Mouse (Mus musculus) neural tube, embryonic 10.5 days (tissue): ENCODE measurements at regions not wholly inside any gene's neighbourhood (a gene's known extent, or its start where the extent isn't known, plus 50 kb on each side); places are given as distances from the start of the nearest gene placed in this dataset.

Experiments used
- DNase-seq: peaks from one replicate; pipeline ENCODE4 v3.0.0-alpha.2; 2017; ENCODE audit warnings: low spot score; ENCODE audit errors: extremely low spot score

DNA sequence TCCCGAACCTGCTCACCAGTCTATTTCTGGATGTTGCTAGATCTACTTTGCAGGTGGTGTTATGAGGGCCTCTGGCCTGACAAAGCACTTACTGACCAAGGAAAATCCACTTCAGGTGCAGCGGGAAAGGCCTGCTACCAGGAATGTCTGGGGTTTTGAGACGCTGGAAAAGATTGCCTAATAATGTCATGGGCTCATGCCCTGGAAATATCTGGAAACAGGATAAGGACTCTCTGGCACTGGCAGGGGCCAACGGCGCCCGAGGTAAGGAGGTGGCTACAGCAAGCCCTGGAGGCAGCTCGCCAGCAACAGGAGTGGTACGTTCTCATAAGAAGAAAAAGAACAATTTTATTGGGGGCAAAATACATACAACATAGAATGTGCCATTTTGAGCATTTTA is 94.7 kb downstream of the Zfp36l1 start:
- no peak for DNase-seq

- DNase-seq: no peak
These were observed 95.4 kb downstream of the Zfp36l1 start for GRCm38 (mm10) chr12:80017376-80017929.

DNA sequence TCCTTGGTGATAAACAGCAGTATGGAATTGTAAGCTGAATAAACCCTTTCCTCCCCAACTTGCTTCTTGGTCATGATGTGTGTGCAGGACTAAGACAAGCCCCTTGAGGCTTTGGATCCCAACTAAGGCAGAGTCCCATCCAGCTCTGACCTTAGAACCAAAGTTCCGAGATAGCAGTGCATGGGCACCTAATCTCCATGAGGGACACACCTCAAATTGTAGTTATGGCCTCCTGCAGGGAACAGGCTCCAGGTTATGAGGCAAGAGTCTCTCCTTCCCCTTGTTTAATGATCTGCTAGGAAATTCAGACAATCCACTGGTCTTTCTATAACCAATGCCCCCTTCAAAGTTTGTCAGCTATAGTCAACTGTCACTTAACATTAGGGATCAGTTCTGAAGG is 96.9 kb downstream of the Zfp36l1 start:
- no peak for DNase-seq

- DNase-seq: no peak
These were observed 98.2 kb downstream of the Zfp36l1 start for GRCm38 (mm10) chr12:80014598-80014983.

GRCm38 (mm10) chr12:80013904-80014597 is 98.8 kb downstream of the Zfp36l1 start:
- peak; percentile 52 for DNase-seq

- no peak for DNase-seq
These were observed 99.3 kb downstream of the Zfp36l1 start for GRCm38 (mm10) chr12:80013577-80013903.

GRCm38 (mm10) chr12:80011916-80012315 is 100.9 kb downstream of the Zfp36l1 start:
- no peak for DNase-seq

DNA sequence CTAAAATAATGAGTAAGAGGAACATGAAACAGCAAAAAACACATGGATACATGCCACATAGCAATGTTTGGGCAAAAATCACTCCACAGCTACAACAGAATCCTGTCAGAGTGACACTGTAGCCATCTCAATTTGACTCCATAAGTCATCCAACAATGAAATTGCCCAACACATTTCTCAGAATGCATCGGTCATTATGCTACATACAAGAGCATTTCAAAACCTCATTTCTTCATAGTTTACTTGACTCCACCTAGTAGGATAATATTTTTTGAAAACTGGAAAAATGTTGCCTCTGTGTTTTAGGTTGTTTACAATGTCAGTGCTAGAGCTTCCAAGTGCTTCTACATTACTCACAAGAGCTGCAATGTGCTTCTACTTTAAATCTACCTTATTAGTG is 101.9 kb downstream of the Zfp36l1 start:
- DNase-seq: no peak

DNA sequence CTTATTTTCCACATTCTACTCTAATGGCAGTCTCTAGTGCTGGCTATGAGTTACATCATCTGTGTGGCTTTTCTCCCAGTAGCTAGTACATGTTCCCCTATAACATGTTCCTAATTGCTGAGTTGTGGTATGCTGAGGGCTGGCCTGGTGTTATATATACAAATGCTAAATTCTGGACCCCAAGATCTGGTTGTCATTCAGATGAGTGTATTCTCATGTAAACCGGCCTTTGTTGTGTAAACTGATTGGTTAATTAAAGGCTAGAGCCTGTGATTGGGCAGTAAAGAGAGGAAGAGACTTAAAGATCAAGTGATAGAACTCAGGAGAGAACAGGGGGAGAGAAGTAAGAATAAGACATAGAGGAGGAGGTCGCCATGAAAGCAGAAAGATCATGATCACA is 102.6 kb downstream of the Zfp36l1 start:
- no peak for DNase-seq

- DNase-seq: no peak
These were observed 105.0 kb downstream of the Zfp36l1 start for GRCm38 (mm10) chr12:80007849-80008248.

GRCm38 (mm10) chr12:80005227-80005919 is 107.4 kb downstream of the Zfp36l1 start:
- DNase-seq: no peak

- no peak for DNase-seq
These were observed 108.2 kb downstream of the Zfp36l1 start for GRCm38 (mm10) chr12:80004575-80004974.

GRCm38 (mm10) chr12:80003486-80003885 is 109.3 kb downstream of the Zfp36l1 start:
- no peak for DNase-seq

- DNase-seq: no peak
These were observed 110.2 kb downstream of the Zfp36l1 start for GRCm38 (mm10) chr12:80002474-80003125.

DNA sequence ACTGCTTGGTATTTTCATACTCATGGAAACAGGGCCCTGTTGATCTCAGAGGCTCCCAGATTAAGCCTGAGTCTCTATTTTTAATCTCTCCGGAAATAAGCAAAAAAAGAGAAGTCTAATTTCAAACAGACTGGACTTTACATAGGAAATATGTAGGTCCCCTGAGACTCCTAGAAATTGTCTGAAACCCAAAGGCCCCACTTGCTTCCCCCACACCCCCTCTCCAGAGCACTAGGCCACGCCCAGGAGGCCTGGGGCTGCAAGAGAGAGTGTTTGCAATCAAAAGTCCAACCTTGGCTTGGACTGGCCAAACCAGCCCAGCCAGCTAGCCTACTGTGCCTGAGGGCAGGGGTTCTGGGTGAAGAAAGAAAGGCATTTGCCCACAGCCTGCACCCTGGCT is 111.0 kb downstream of the Zfp36l1 start:
- no peak for DNase-seq

DNA sequence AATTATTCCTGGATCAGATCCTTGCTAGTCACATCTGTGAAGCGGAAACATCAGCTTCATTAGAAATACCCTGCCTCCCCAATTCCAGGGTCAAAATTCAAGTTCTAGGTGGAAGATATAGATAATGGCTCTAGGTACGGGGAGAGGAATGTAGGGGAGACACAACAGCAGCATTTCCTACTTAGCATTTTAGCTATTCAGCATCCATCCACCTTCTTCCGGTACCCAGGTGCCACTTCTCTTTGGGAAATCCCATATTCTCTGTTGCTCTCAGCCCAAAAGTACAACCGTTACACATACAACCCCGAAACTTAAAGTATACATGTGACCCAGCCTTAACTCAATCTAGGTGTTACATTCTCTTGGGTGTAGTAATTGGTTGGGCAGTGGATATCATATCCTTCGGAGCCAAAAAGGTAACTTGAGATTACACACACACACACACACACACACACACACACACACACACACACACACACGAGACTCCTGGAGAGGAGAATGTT is 112.9 kb downstream of the Zfp36l1 start:
- no peak for DNase-seq

DNA sequence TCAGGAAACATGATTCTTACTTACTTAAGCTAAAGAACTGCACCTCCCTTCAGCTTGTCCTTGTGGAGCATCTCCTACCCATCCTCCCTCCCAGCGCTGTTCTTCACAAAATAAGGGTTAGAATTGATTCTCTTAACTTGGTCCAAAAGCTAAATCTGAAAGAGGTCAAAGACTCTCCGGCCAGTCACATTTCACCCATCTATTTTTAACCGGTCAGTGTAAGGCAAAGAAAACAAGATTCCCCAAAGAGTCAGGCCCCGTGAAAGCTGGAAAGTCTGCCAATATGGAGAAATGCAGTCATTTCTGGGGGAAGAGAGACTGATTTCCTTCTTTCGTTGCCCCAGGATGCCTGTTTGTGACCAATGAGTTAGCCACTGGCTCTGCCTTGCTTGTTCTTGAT is 114.0 kb downstream of the Zfp36l1 start:
- DNase-seq: no peak

DNA sequence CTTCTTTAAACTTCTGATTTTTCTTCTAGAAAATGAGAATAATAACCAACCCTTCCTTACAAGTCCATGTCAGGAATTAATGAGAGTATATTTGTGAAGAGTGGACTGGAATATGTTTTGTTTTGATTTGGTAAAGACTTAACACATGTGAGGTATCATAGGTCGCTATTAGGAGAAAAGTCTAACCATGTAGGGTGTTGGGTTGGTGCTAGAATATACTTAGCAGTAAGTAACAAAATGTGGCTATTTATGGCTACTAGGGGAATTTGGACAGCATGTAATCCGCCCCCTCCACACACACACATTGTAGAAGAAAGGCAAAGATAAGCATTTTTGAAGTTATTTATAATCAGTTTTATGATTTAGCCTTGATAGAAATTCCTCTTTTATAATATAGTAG is 114.5 kb downstream of the Zfp36l1 start:
- no peak for DNase-seq

DNA sequence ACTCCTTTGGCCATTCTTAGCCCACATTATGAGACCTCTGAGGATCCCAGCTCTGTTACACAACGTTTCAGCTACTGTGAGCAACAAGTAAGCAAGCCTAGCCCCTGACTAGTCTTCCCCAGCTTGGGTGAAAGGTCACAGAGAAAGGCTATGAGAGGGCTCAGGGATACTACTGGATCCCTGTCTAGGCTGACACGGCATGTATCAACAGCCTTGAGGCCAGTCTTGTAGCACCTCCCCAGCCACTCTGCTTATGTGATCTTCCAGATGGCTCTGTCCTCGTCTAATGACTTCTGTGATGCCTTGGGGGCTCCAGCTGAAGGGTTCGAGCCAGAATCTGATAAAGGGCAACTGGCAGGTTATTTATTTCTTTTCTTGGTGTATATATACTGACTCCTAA is 115.6 kb downstream of the Zfp36l1 start:
- DNase-seq: no peak

DNA sequence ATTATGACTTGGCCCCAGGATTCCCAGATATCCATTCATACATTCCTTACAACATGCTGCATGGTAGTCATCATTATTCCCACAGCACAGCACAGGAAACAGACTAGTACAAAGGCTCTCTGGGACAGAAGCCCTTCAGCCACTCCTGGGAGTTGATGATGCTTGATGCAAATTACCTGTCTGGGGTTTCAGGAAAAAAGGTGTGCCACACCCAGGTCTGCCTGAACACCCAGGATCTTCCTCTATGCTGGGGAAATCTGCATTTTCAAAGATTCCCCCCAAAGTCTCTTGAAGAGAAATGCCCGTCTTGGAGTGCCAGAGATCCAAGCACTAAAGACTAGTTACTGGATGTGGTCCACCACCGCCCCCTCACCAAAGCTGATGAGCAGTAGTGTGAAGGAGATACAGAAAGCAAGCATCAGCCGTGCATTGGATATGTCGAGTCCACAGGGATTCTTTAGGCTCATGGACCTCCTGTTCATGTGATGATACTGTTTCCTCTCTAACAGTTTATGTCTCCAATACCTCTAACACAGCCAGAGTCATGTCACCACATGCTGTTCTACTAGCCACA is 117.2 kb downstream of the Zfp36l1 start:
- no peak for DNase-seq

GRCm38 (mm10) chr12:79993821-79994571 is 118.8 kb downstream of the Zfp36l1 start:
- DNase-seq: peak; percentile 41
